Mouse (Mus musculus) small intestine, adult 2 months (tissue): ENCODE measurements at regions not wholly inside any gene's neighbourhood (a gene's known extent, or its start where the extent isn't known, plus 50 kb on each side); places are given as distances from the start of the nearest gene placed in this dataset.

Experiments used
- H3K27ac ChIP-seq: fragments of 200-500 bp; 2 replicates; pipeline ENCODE4 v1.5.1; 2012; ENCODE audit warnings: low read depth, low read length, control low read depth, inconsistent platforms; ENCODE audit not compliant: insufficient read depth
- H3K27me3 ChIP-seq: fragments of 200-500 bp; 2 replicates; pipeline ENCODE4 v1.6.1; 2012; ENCODE audit warnings: mild to moderate bottlenecking, moderate library complexity, low read length, inconsistent platforms; ENCODE audit not compliant: control insufficient read depth, insufficient read depth
- H3K36me3 ChIP-seq: fragments of 200-500 bp; 2 replicates; pipeline ENCODE4 v1.6.1; 2012; ENCODE audit warnings: mild to moderate bottlenecking, low read length, control low read depth, inconsistent platforms; ENCODE audit not compliant: control insufficient read depth, insufficient read depth
- H3K4me1 ChIP-seq: fragments of 200-500 bp; 2 replicates; pipeline ENCODE4 v1.6.1; 2012; ENCODE audit warnings: low read length, inconsistent platforms, mixed read lengths; ENCODE audit not compliant: control insufficient read depth, insufficient read depth, insufficient read length
- H3K4me3 ChIP-seq: fragments of 200-500 bp; 2 replicates; pipeline ENCODE4 v1.5.1; 2012; ENCODE audit warnings: low read depth, mild to moderate bottlenecking, control low read depth, inconsistent platforms, low read length, moderate library complexity
- CTCF ChIP-seq: fragments of 200-500 bp; IDR thresholded peaks from 2 replicates; pipeline ENCODE4 v1.5.1; 2012; ENCODE audit warnings: low read depth, mild to moderate bottlenecking, control low read depth, inconsistent platforms, low read length, moderate library complexity, mixed read lengths; ENCODE audit not compliant: insufficient replicate concordance, insufficient read length; ENCODE audit errors: extremely low read depth
- POLR2A ChIP-seq: fragments of 200-500 bp; IDR thresholded peaks from 2 replicates; pipeline ENCODE4 v1.6.1; 2012; ENCODE audit warnings: low read depth, mild to moderate bottlenecking, control low read depth, inconsistent platforms, low read length, moderate library complexity
- WGBS: fragments of 180-500 bp; shearing (Covaris S2); methylation state at CpG from one replicate; pipeline ENCODE4 v1.1.7; 2018; 5-methylcytosine and 5-hydroxymethylcytosine counted together

- H3K36me3 ChIP-seq = no peaks in the 10 kb centered on the region
- no peaks in the 10 kb centered on the region for H3K4me1 ChIP-seq
- no peak overlapping the region for H3K4me3 ChIP-seq
- 74% methylated on average over 4 of the region's 4 CpGs for WGBS
- no peak for TF ChIP-seq CTCF
- TF ChIP-seq POLR2A = no peak
- no peaks in the 10 kb centered on the region for H3K27me3 ChIP-seq
- H3K27ac ChIP-seq = no peak overlapping the region
These were observed 126.5 kb downstream of the Qdpr start for GRCm38 (mm10) chr5:45323500-45323899.

- 30% methylated on average over 2 of the region's 2 CpGs for WGBS
These were observed 132.0 kb downstream of the Qdpr start for GRCm38 (mm10) chr5:45318026-45318425.

GRCm38 (mm10) chr5:45301120-45301519 is 148.9 kb downstream of the Qdpr start:
- no peak overlapping the region for H3K4me3 ChIP-seq
- no peak overlapping the region for H3K27ac ChIP-seq
- no peaks in the 10 kb centered on the region for H3K27me3 ChIP-seq
- 81% methylated on average over 1 of the region's 1 CpGs for WGBS
- H3K4me1 ChIP-seq = no peaks in the 10 kb centered on the region
- H3K36me3 ChIP-seq = no peaks in the 10 kb centered on the region
- TF ChIP-seq CTCF (no peak), POLR2A (no peak)

More at GRCm38 (mm10) chr5:45318026-45318425, 132.0 kb downstream of the Qdpr start:
- TF ChIP-seq POLR2A (no peak), CTCF (no peak)
- H3K4me1 ChIP-seq = no peaks in the 10 kb centered on the region
- no peak overlapping the region for H3K27ac ChIP-seq
- H3K27me3 ChIP-seq = no peaks in the 10 kb centered on the region
- no peak overlapping the region for H3K4me3 ChIP-seq
- H3K36me3 ChIP-seq = no peaks in the 10 kb centered on the region

GRCm38 (mm10) chr5:45298872-45299271 is 151.2 kb downstream of the Qdpr start:
- WGBS = 68% methylated on average over 2 of the region's 2 CpGs
- Histone ChIP-seq H3K36me3 (no peaks in the 10 kb centered on the region), H3K27ac (no peak overlapping the region), H3K27me3 (no peaks in the 10 kb centered on the region), H3K4me3 (no peak overlapping the region), H3K4me1 (no peaks in the 10 kb centered on the region)
- no peak for TF ChIP-seq CTCF
- TF ChIP-seq POLR2A = no peak

- no peaks in the 10 kb centered on the region for H3K27me3 ChIP-seq
- no peak overlapping the region for H3K27ac ChIP-seq
- no peaks in the 10 kb centered on the region for H3K36me3 ChIP-seq
- no peak overlapping the region for H3K4me3 ChIP-seq
- 61% methylated on average over 4 of the region's 4 CpGs for WGBS
- TF ChIP-seq POLR2A (no peak), CTCF (no peak)
- no peaks in the 10 kb centered on the region for H3K4me1 ChIP-seq
These were observed 154.9 kb downstream of the Qdpr start for GRCm38 (mm10) chr5:45295134-45295533.

- no peak overlapping the region for H3K27ac ChIP-seq
- 66% methylated on average over 9 of the region's 9 CpGs for WGBS
- H3K4me1 ChIP-seq = no peaks in the 10 kb centered on the region
- TF ChIP-seq CTCF (no peak), POLR2A (no peak)
- no peak overlapping the region for H3K4me3 ChIP-seq
- no peaks in the 10 kb centered on the region for H3K36me3 ChIP-seq
- H3K27me3 ChIP-seq = no peaks in the 10 kb centered on the region
These were observed 157.0 kb downstream of the Qdpr start for GRCm38 (mm10) chr5:45292833-45293546.

- TF ChIP-seq CTCF (no peak), POLR2A (no peak)
- no peaks in the 10 kb centered on the region for H3K4me1 ChIP-seq
- no peaks in the 10 kb centered on the region for H3K27me3 ChIP-seq
- 22% methylated on average over 1 of the region's 1 CpGs for WGBS
- H3K4me3 ChIP-seq = no peak overlapping the region
- H3K27ac ChIP-seq = no peak overlapping the region
- no peaks in the 10 kb centered on the region for H3K36me3 ChIP-seq
These were observed 157.7 kb downstream of the Qdpr start for GRCm38 (mm10) chr5:45292383-45292782.

- no peaks in the 10 kb centered on the region for H3K27me3 ChIP-seq
- no peak for TF ChIP-seq CTCF
- no peak for TF ChIP-seq POLR2A
- no peak overlapping the region for H3K4me3 ChIP-seq
- no peaks in the 10 kb centered on the region for H3K36me3 ChIP-seq
- H3K4me1 ChIP-seq = no peaks in the 10 kb centered on the region
- 90% methylated on average over 1 of the region's 1 CpGs for WGBS
- no peak overlapping the region for H3K27ac ChIP-seq
These were observed 158.3 kb downstream of the Qdpr start for GRCm38 (mm10) chr5:45291752-45292151.
